Mouse (Mus musculus) left cerebral cortex, adult 9 months (tissue): ENCODE data around the gene Gm10964.
"Not testable (repeated sequence)": the region's sequence is repeated elsewhere in the genome, so short reads cannot be mapped to it uniquely, and the experiment has no call there.

Experiments
- DNase-seq, 2 experiments: peaks; one replicate each; pipeline ENCODE4 v3.0.0; 2022; ENCODE audit warnings: low spot score in 2 of 2

Gm10964 gene

DNA sequence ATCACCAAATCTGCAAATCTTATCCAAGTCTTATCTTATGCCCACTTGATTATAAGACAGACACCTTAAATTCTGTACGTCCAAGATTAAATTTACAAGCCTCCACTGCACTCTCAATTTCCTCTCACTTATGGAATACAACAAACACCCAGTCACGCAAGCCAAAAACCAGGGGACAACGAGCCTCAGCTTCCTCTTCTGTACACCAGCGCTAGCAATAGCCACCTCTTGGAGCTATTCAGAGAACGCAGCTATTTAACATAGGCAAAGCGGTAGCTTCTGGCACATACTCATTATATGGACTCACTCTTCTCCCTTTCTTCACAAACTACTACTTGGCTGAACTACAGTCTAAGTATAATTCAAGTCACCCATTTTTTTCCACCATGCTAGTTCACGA lies 40.0 kb downstream of the Gm10964 start:
- DNase-seq, result no peak

DNA sequence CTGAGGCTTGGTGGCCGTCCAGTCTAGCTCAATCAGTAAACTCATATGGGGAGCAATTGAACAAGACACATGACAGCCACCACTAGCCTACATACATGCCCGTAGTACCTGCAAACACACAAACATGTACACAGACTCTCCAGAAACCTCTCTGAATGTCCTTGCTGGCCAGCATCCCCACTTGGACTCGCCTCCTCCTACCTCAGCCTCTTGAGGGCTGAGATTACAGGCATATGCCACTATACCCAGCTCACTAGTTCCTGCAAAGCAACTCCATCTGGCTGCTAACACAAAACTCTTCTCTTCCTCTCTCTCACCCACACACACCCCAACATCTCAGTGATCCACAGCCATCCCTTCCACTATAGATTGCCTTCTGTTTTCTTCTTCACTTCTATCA lies 41.1 kb downstream of the Gm10964 start:
- DNase-seq, result peak; percentile 32

DNA sequence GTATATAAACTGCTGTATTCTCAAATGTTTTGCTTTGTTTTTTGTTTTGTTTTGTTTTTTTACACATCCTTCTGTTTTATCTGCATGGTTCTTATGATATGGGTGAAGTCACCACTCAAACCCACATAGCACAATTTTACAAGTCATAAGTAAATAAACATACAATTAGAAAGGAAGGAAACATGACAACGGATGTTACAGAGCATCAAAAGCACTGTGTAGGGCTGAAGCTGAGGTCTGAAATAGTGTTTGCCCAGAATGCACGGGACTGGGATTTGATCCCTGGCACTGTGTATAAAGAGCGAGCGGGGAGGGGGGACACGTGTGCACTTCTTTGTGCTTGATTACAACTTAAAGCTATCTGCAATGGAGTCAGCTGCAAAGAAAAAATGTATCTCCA lies 41.6 kb downstream of the Gm10964 start:
- no peak for DNase-seq

DNA sequence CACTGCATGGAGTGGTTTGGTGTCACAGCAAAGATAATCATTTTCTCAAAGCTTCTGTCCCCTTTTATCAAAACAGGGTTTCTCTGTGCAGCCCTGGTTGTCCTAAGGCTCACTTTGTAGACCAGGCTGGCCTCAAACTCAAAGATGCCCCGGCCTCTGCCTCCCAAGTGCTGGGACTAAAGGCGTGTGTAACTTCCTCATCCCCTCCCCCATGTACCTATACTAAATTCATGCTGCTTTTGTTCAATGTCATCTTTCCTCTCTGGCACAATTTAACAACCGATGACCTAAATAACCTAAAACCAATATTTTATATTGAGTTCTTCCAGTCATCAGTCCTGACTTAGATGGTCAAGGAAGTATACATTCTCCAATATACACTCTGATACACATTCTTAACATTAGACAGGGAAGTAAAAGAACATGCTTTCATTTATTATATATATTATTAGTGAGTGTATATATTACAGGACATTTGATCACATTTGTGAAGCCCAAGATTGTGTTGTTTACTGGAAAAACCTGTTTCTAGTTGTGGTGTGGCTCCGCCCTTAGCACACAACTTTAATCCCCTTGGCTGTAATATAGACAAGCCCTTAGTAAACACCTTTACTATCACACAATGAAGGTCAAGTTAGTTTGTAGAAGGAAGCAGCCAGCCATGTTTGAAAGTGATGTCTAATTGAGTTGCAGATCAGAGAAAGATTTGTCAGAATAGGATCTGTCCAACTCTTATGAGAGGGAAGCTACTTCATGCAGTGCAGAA lies 43.9 kb downstream of the Gm10964 start:
- DNase-seq, result no peak

DNA sequence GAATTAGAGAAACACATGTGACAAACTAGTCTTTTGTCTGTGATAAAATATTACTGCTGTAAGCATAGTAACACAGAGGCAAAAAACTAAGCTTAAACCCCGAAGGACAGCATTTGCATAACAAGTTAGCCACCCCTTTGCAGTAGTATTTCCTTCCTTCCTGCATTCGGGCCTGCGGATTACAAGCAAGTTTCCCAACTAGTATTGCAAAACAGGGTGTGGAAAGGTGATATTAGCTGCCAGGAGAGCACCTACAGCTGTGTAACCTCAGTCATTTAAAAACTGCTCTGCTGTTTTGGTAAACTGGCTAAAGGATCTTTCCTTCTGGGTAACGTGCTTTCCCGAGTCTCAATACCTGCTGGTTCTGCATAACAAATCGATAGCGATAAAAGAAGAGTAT lies 48.1 kb downstream of the Gm10964 start:
- DNase-seq, result no peak

DNA sequence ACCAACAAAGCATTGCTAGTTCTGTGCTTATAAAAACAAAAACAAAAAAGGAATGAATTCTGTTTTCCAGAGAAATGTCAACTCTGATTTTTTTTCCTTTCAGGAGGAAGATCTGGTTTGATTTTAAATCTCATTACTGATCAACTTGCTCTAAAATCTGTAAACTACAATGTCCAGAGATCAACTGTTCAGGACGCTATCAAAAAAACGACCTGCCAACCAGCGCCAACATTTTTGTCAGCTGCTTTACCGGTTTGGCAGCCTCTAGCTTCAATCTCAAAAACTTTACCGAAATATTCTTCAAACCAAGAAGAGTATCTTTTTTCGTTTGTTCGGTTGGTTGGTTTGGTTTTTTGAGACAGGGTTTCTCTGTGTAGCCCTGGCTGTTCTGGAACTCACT lies 49.9 kb downstream of the Gm10964 start:
- DNase-seq, result no peak

DNA sequence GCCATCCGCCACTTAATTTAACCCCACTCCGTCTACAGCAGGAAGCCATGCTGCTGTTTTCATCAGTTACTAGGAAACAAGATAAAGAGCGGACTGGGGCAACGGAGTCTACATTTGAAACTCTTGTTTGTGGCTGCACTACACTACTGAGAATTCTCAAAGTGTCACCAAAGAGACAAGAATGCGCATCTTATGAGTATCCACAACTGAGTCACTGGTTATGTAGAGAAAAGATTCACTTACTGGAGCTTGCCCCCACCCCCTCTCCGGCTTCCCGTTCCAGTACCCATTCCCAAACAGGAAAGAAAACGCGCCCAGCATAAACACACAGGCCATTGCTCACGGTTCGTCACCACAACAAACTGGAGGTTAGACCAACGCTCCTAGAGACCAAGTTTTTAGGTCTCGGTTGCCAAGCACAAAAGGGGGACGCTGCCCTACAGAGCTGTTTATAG lies 50.8 kb downstream of the Gm10964 start:
- no peak for DNase-seq

DNA sequence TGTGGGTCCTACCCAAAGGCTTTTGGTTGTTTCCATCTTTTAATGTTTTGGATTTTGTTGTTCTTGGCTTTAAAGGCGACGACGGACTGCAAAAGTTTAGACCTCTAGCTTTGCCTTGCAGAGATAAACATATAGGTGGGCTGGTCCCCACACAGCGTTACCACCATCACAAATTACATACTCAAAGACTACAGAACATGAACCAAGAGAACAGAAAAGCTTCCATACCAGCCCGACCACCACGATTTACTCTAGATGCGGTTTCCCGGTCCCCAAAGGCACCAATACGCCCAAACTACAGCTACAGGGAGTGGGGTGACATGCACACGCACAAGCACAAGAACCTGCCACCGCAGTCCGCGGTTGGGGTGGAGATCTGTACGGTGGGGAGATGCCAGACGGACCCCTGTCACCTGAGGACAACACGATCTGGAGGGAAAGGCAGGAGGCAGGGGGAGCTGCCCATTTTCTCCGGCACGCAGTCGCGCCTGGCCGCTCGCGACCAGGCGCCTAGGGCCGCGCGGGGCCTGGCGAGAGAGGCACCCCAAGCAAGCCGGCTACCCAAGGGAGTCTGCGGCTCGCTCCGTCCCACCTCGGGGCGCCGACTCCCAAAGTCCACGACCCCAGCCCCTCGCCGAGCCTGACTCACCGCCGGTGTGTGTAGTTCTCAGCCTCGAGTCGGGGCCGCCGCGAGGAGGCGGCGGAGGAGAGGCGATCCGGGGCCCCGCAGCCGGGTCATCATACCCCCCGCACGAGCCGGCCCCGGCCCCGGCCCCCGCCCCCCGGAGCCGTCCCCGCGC lies 51.4 kb downstream of the Gm10964 start:
- no peak for DNase-seq

DNA sequence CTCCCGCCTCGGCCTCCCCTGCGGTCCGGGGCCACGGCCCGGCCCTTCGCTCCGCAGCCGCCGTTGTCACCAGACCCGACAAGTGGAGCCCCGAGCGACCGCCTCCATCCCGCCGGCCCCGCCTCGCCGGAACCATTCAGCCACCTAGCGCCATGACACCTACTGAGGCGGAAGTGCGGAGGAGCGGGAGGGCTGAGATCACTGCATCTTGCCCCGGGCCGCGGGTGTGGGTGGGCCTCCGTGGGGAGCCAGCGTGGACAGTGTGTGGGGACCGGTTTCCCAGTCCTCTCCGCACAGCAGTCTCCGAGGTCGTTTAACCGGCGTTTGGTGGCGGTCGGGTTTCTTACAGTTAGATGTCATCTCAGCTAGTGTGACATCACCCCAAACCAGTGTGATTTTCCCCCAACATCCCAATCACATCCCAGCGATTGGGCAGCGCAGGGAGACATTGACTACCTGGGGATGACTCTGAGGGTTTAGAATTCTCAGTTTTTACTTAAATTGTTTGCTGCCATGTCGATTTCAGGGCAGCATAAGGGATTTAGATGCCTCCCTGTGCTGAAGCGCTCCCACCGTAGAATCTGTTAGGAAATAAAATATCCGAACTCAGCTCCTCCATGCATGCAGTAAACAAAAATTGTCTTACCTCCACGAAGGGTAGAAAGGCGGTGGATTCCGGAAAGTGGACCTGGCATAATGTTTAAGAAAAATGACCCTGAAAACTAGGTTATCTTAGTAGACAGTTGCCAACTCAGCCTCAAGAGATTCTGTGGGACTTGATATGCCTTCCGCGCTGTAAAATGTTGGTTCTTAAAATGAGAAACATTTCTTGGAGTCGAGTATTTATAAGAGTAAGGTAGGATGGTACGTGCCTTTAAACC lies 52.3 kb downstream of the Gm10964 start, which contains the start of gene Hipk1:
TSS of gene Hipk1 (minus strand) at position 334 of the 881 bp plus-strand sequence.
- DNase-seq, result peak; percentile 80 to 95

DNA sequence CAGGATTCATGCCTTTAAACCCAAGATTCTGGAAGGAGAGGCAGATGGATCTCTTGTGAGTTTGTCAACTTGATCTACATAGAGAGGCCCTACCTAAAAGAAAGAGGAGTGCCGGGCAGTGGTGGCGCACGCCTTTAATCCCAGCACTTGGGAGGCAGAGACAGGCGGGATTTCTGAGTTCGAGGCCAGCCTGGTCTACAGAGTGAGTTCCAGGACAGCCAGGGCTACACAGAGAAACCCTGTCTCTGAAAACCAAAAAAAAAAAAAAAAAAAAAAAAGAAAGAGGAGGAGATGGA lies 52.9 kb downstream of the Gm10964 start:
- not testable (repeated sequence) for DNase-seq

DNA sequence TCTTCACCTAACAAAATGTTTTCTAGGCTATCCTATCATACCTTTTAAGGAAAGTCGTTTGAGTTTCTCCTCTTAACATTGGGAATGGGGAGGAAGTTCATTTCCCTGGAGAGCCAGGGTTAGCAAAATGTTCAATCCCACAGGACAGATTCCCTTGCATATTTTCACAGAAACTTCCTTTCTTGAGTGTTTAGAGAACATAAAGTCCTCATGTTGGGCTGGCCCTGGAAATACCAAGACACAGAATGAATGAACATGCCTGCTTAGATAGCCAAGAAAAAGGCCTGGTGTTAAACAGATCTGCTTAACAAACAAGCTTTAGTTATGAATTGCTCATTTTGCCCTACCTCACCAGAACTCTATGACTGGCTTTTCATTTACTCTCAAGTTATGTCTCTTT lies 53.4 kb downstream of the Gm10964 start:
- no peak for DNase-seq
